Mouse (Mus musculus): ENCODE measurements around the gene S100g. TPM values are rescaled to one million over a fixed set of nuclear protein-coding genes. Genes with fewer than 3 reads are reported as not detected.

S100g gene
- 0.54 TPM in 1 of 2 replicates, not detected in the other for total RNA-seq (2012; rRNA removed)

DNA sequence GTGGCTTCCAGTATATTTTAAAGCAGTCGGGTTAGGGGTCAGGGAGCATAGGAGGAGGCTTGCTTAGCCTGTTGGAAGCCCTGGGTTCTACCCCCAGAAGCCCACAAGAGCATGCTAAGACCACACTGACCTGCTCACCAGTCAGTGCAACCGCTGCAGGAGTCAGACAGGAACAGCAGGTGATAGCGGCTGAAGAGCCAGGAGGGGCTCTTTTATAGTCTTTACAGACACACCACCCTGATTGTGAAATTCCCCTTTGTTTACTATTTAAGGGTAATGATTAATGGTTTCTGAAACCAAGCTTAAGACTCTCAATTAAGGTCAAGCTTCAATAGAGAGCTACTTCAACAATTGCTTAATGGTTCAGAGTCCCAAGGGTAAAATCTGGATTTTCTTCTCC is at the start of gene S100g:
Gene S100g, minus strand, starts transcription at position 217 of the 400 bp plus-strand sequence.
- TF ChIP-seq MAFK (IDR thresholded peaks at IDR 0.05; ENCODE audit: insufficient read depth, low read depth, low read length), result no peak
- TF ChIP-seq HCFC1 (IDR thresholded peaks at IDR 0.05; ENCODE audit: borderline replicate concordance, insufficient read depth, low read length), result no peak
- no peak for TF ChIP-seq ZNF384 (IDR thresholded peaks at IDR 0.05; ENCODE audit: low read depth, low read length)
- no peak for TF ChIP-seq ZC3H11A (IDR thresholded peaks at IDR 0.05; ENCODE audit: borderline replicate concordance, low read depth, low read length)
- no peak for TF ChIP-seq CHD2 (IDR thresholded peaks at IDR 0.05; ENCODE audit: low read depth, low read length)
- H3K4me1 ChIP-seq (ENCODE audit: control insufficient read depth in 2 of 2, insufficient read depth in 2 of 2, low read length in 2 of 2, poor library complexity in 1 of 2), result no peaks in the 10 kb centered on the region
- in situ Hi-C loops (cut with MboI; ENCODE audit: low sequenced_read_pairs in 2 of 2, unreplicated experiment in 2 of 2), result loop anchor here (25.0 kb wide), 1 partner anchor 173 kb away; no protein-coding TSS in a partner anchor
- no peaks in the 10 kb centered on the region for H3K9me3 ChIP-seq (ENCODE audit: control insufficient read depth, insufficient read depth, low read depth, low read length)
- no peak within 1 kb of the TSS for H3K4me3 ChIP-seq (ENCODE audit: insufficient read depth in 1 of 2, low read depth in 1 of 2, low read length in 2 of 2, poor library complexity in 1 of 2, severe bottlenecking in 1 of 2)
- no peak within 1 kb of the TSS for H3K9ac ChIP-seq (ENCODE audit: insufficient read depth, low read depth, low read length, poor library complexity, severe bottlenecking)
- no peak within 1 kb of the TSS for H3K27ac ChIP-seq (ENCODE audit: insufficient read depth, low read depth, low read length, poor library complexity, severe bottlenecking)
- H3K36me3 ChIP-seq (ENCODE audit: control insufficient read depth, insufficient read depth, low read length, poor library complexity, severe bottlenecking), result no peaks in the 10 kb centered on the region
- DNase-seq (ENCODE audit: low read depth, low spot score), result no peak

DNA sequence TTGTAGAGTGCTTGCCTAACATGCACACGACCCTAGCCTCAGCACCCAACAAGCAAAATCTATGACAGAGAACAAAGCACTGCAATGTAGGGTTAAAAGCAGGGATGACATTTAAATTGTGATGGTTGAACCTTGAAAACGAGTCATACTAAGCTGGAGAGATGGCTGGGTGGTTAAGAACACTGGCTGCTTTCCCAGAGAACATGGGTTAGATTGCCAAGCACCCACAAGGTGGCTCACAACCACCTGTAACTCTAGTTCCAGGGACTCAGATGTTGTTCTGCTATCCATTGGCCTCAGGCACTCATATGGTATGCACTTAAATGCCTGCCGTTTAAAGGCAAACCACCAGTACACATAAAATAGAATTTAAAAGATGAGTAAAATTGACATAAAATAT is 27.7 kb upstream of the S100g start:
- no peak for DNase-seq (ENCODE audit: low read depth, low spot score)
- no peaks in the 10 kb centered on the region for H3K4me1 ChIP-seq (ENCODE audit: control insufficient read depth in 2 of 2, insufficient read depth in 2 of 2, low read length in 2 of 2, poor library complexity in 1 of 2)
- in situ Hi-C loops (cut with MboI; ENCODE audit: low sequenced_read_pairs in 2 of 2, unreplicated experiment in 2 of 2), result no loop called here
- H3K27ac ChIP-seq (ENCODE audit: insufficient read depth, low read depth, low read length, poor library complexity, severe bottlenecking), result no peak overlapping the region
- no peak overlapping the region for H3K4me3 ChIP-seq (ENCODE audit: insufficient read depth in 1 of 2, low read depth in 1 of 2, low read length in 2 of 2, poor library complexity in 1 of 2, severe bottlenecking in 1 of 2)
- H3K9me3 ChIP-seq (ENCODE audit: control insufficient read depth, insufficient read depth, low read depth, low read length), result no peaks in the 10 kb centered on the region
- H3K36me3 ChIP-seq (ENCODE audit: control insufficient read depth, insufficient read depth, low read length, poor library complexity, severe bottlenecking), result no peaks in the 10 kb centered on the region
- no peak overlapping the region for H3K9ac ChIP-seq (ENCODE audit: insufficient read depth, low read depth, low read length, poor library complexity, severe bottlenecking)
- no peak for TF ChIP-seq HCFC1 (IDR thresholded peaks at IDR 0.05; ENCODE audit: borderline replicate concordance, insufficient read depth, low read length)

DNA sequence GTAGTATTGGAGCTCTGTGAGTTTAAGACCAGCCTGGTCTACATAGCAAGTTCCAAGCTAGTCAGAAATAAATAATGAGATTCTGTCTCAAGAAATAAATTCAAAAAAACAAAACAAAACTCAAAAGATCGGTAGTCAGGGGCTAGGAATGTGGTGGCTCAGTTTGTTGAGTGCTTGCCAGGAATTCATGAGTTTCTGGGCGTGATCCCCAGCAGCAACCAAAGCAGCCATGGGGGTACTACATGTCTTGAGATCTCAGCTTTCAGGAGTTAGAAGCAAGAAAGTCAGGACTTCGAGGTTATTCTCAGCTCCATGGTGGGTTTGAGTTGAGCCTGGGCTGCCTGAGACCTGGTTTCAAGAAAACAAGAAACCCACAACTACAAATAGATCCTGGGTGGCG is 27.0 kb upstream of the S100g start:
- in situ Hi-C loops (cut with MboI; ENCODE audit: low sequenced_read_pairs in 2 of 2, unreplicated experiment in 2 of 2), result no loop called here
- Histone ChIP-seq H3K4me3 (ENCODE audit: insufficient read depth in 1 of 2, low read depth in 1 of 2, low read length in 2 of 2, poor library complexity in 1 of 2, severe bottlenecking in 1 of 2) (no peak overlapping the region), H3K27ac (ENCODE audit: insufficient read depth, low read depth, low read length, poor library complexity, severe bottlenecking) (no peak overlapping the region), H3K9ac (ENCODE audit: insufficient read depth, low read depth, low read length, poor library complexity, severe bottlenecking) (no peak overlapping the region), H3K9me3 (ENCODE audit: control insufficient read depth, insufficient read depth, low read depth, low read length) (no peaks in the 10 kb centered on the region), H3K36me3 (ENCODE audit: control insufficient read depth, insufficient read depth, low read length, poor library complexity, severe bottlenecking) (no peaks in the 10 kb centered on the region), H3K4me1 (ENCODE audit: control insufficient read depth in 2 of 2, insufficient read depth in 2 of 2, low read length in 2 of 2, poor library complexity in 1 of 2) (no peaks in the 10 kb centered on the region)
- DNase-seq (ENCODE audit: low read depth, low spot score), result no peak
- TF ChIP-seq HCFC1 (IDR thresholded peaks at IDR 0.05; ENCODE audit: borderline replicate concordance, insufficient read depth, low read length), result no peak

DNA sequence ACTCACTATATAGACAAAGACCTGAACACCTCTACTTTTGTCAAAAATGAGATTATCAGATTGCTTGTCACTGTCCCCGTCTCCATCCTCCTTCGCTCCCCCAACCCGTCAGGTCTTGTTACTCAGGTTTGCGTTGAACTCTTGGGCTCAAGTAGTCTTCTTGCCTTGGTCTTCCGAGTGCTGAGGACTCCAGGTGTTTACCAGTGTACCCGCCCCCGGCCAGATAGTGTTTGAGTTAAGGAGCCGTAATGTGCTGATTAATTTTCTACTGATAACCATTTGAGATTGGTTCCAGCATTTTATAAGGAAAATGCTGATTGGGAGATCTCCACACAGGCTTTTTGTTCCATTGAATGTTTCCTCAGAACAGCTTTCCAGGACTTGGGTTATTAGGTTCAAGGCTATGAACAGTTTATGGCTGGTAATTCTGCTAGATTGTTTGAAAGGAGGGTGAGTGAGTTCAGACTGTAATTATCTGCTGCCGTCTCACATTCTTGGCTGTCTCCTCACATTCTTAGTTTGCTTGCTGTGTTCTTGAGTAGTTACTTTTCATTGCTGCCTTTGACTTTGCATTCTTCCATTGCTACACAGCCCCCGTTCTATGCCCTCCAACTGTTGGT is 22.6 kb upstream of the S100g start:
- H3K9ac ChIP-seq (ENCODE audit: insufficient read depth, low read depth, low read length, poor library complexity, severe bottlenecking), result no peak overlapping the region
- H3K4me3 ChIP-seq (ENCODE audit: insufficient read depth in 1 of 2, low read depth in 1 of 2, low read length in 2 of 2, poor library complexity in 1 of 2, severe bottlenecking in 1 of 2), result no peak overlapping the region
- TF ChIP-seq HCFC1 (IDR thresholded peaks at IDR 0.05; ENCODE audit: borderline replicate concordance, insufficient read depth, low read length) (no peak), ZNF384 (IDR thresholded peaks at IDR 0.05; ENCODE audit: low read depth, low read length) (no peak), MAFK (IDR thresholded peaks at IDR 0.05; ENCODE audit: insufficient read depth, low read depth, low read length) (no peak), ZC3H11A (IDR thresholded peaks at IDR 0.05; ENCODE audit: borderline replicate concordance, low read depth, low read length) (no peak), CHD2 (IDR thresholded peaks at IDR 0.05; ENCODE audit: low read depth, low read length) (no peak)
- in situ Hi-C loops (cut with MboI; ENCODE audit: low sequenced_read_pairs in 2 of 2, unreplicated experiment in 2 of 2), result no loop called here
- H3K4me1 ChIP-seq (ENCODE audit: control insufficient read depth in 2 of 2, insufficient read depth in 2 of 2, low read length in 2 of 2, poor library complexity in 1 of 2), result no peaks in the 10 kb centered on the region
- peaks cover 4% of the 10 kb centered on the region; the same call in 1 of the 2 replicates for H3K36me3 ChIP-seq (ENCODE audit: control insufficient read depth, insufficient read depth, low read length, poor library complexity, severe bottlenecking)
- no peaks in the 10 kb centered on the region for H3K9me3 ChIP-seq (ENCODE audit: control insufficient read depth, insufficient read depth, low read depth, low read length)
- DNase-seq (ENCODE audit: low read depth, low spot score), result no peak
- no peak overlapping the region for H3K27ac ChIP-seq (ENCODE audit: insufficient read depth, low read depth, low read length, poor library complexity, severe bottlenecking)

DNA sequence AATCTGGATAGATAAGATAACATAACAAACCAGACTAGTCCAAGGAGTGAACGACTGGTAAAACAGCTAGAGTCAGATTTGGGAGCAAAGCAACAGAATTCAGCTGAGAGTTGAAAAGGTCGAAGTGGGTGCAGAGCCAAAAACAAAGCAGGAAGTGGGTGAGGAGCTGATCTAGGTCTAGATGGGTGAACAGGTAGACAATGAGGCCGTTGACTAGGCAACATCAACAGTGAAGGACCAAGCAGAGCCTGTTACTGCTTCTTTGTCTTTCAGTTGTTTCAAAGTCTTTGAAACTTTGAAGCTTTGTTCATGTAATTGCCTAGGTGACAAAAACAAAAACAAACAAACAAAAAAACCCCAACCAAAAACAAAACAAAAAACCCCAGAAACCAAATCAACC is 11.8 kb upstream of the S100g start:
- no peaks in the 10 kb centered on the region for H3K4me1 ChIP-seq (ENCODE audit: control insufficient read depth in 2 of 2, insufficient read depth in 2 of 2, low read length in 2 of 2, poor library complexity in 1 of 2)
- TF ChIP-seq ZNF384 (IDR thresholded peaks at IDR 0.05; ENCODE audit: low read depth, low read length) (no peak), MAFK (IDR thresholded peaks at IDR 0.05; ENCODE audit: insufficient read depth, low read depth, low read length) (no peak), HCFC1 (IDR thresholded peaks at IDR 0.05; ENCODE audit: borderline replicate concordance, insufficient read depth, low read length) (no peak), CHD2 (IDR thresholded peaks at IDR 0.05; ENCODE audit: low read depth, low read length) (no peak), ZC3H11A (IDR thresholded peaks at IDR 0.05; ENCODE audit: borderline replicate concordance, low read depth, low read length) (no peak)
- H3K9me3 ChIP-seq (ENCODE audit: control insufficient read depth, insufficient read depth, low read depth, low read length), result no peaks in the 10 kb centered on the region
- in situ Hi-C loops (cut with MboI; ENCODE audit: low sequenced_read_pairs in 2 of 2, unreplicated experiment in 2 of 2), result no loop called here
- H3K36me3 ChIP-seq (ENCODE audit: control insufficient read depth, insufficient read depth, low read length, poor library complexity, severe bottlenecking), result peaks cover 2% of the 10 kb centered on the region
- no peak overlapping the region for H3K4me3 ChIP-seq (ENCODE audit: insufficient read depth in 1 of 2, low read depth in 1 of 2, low read length in 2 of 2, poor library complexity in 1 of 2, severe bottlenecking in 1 of 2)
- no peak overlapping the region for H3K9ac ChIP-seq (ENCODE audit: insufficient read depth, low read depth, low read length, poor library complexity, severe bottlenecking)
- no peak overlapping the region for H3K27ac ChIP-seq (ENCODE audit: insufficient read depth, low read depth, low read length, poor library complexity, severe bottlenecking)
- no peak for DNase-seq (ENCODE audit: low read depth, low spot score)

All from ES-E14 (cell line).